Mouse (Mus musculus) ZHBTc4 (cell line): ENCODE measurements around the gene Fam174b.

Source experiments
- DNase-seq: peaks from one replicate; pipeline ENCODE4 v3.0.0-alpha.2; 2011; ENCODE audit warnings: low read depth, low spot score

Gene Fam174b

DNA sequence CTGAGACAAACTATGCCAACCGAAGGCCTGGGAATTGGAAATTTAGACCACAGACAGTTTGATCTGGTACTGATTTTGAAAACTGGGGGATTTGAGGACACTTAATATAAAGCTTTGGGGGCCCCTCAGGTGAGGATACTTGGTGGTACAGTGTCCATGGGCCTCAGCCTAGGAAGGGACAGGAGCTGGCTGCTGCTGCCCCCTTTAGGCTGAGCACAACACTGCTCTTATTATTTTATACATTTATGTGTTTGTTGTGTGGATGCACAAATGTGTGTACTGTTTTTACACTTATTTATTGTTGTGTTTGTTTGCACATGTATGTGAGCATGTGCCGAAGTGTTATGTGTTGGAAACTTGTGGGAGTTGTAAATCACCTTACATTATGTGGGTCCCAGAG lies 9.2 kb downstream of the Fam174b start:
- no peak for DNase-seq

DNA sequence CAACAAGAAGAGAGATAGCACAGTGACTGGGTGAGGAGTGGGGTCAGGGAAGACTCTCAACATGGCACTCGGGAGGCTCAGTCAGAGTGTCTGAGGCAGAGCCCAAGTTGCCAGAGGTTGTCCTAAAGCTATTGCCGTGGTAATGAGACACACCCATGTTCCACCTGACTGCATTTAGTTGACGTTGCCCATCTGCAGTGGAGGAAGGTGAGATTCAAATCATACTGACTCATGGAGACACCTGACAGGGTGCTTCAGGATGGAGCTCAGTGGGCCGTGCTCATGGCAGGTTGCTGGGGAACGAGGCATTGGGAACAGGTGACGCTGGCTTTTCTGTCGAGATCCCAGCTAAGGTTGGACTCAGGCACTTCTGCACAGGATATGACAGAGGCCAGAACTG lies 9.9 kb downstream of the Fam174b start:
- no peak for DNase-seq

DNA sequence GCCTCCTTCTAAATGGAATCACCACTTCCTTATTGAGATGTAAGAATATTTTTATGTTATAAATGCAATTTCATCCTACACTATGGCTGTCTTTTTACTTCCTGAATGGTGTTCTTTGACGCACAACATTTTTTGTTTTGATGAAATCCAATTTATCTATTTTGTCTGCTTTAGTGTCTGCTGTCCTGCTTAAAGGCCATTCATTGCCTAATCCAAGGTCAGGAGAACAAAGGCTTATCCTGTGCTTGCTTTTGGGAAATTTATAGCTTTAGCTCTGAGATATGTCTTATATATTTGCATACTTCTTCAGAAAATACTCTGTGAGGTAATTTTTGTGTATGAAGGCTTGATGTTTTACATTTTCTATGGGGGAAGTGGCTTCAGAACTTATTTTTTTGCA lies 13.5 kb downstream of the Fam174b start:
- no peak for DNase-seq

- DNase-seq, result no peak
Measured at GRCm38 (mm10) chr7:73755377-73756110, 15.4 kb downstream of the Fam174b start.

- no peak for DNase-seq
Measured at GRCm38 (mm10) chr7:73761691-73762189, 21.6 kb downstream of the Fam174b start.

DNA sequence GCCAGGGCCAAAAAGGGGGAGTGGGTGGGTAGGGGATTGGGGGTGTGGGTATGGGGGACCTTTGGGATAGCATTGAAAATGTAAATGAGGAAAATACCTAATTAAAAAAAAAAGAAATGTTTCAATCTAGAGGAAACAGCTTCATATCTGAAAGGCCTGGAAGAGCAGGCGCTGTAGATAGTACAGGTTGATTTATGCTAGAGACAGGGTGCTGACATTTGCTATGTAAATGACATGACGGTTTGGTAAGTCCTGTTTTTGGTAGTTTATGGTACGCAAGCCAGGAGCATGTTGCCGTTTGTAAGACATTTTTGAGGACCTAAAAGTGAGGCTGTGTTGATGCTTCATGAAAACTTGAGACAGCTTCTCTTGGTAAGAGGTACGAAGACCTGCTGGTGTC lies 24.6 kb downstream of the Fam174b start:
- DNase-seq, result no peak

DNA sequence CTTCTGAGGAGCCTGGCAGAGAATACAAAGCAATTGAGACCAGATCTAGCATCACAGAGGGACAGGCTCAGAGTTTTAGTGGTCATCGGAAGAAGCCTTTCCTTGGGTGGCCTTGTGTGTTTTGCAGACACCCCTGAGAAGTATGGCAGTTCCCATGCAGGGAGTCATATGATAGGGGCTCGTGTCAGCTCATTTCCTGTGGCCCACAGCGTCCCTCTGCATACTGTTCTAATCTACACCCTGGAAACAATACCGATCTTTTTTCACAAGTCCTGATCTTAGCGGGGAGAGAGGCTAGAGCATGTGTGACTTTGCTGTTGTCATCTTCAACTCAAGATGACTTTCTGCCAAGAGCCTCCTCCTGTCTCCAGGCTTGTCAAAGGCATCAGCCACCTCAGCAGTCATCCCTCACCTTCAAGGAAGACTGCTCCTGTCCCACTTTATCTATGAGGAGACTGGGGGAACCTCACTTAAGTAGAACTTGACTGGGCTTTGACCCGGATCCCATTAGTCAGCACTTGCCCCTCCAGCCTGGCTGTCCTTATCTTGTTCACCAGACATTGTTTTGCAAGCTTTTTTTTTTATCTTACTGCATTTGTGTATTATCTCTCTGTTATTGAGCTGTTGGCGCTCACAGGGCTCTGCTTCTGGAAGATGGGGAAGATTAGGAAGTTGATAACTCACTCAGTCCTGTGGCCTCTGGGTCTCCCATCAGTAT lies 25.2 kb downstream of the Fam174b start:
- no peak for DNase-seq

DNA sequence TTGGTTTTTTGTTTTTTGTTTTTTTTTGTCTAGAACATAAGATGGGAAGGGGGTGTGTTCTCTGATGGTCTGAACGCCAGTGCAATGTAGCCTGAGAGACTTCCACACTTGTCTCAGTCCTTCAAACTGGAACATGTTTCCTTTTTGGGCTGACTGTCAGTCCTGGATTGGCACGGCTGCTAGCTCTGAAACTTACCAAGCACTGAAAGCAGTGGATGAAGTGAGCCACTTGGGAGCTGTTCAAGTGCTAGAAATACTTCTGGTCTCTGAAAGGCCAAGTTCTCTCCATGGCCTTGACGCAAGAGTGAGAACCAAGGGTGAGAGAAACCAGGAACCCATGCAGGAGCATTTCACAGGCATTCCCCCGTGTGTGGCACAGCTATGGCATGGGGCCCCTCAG lies 29.1 kb downstream of the Fam174b start:
- DNase-seq, result no peak

GRCm38 (mm10) chr7:73771384-73772274 lies 31.5 kb downstream of the Fam174b start:
- peak; percentile 21 for DNase-seq

- peak; percentile 59 for DNase-seq
Measured at GRCm38 (mm10) chr7:73772275-73772765, 32.2 kb downstream of the Fam174b start.

GRCm38 (mm10) chr7:73774781-73775180 lies 34.7 kb downstream of the Fam174b start:
- DNase-seq, result no peak

- DNase-seq, result no peak
Measured at GRCm38 (mm10) chr7:73777777-73778176, 37.7 kb downstream of the Fam174b start.

GRCm38 (mm10) chr7:73784736-73785428 lies 44.8 kb downstream of the Fam174b start:
- no peak for DNase-seq

- DNase-seq, result no peak
Measured at GRCm38 (mm10) chr7:73785815-73786214, 45.7 kb downstream of the Fam174b start.

GRCm38 (mm10) chr7:73787513-73787912 lies 47.4 kb downstream of the Fam174b start:
- DNase-seq, result no peak

- DNase-seq, result no peak
Measured at GRCm38 (mm10) chr7:73791096-73791495, 51.0 kb downstream of the Fam174b start.

GRCm38 (mm10) chr7:73792155-73792554 lies 52.1 kb downstream of the Fam174b start:
- no peak for DNase-seq

DNA sequence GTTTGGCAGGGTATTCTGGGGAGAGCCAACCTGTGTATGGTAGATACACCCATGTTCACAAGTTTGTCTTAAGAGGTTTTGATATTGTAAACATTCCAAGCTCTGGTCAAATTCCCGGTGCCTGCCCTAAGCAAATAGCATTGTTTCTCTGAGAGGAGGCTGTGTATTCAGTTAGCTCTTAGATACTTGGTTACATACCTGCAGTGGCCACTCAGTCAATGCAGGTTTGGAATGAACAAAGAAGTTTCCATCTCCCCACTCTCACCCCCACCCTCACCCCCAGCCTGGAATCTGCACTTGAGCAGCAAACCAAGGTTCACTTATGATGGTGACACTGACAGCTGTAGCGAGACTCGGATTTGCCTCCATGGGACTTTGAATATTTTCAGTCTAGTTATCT lies 52.5 kb downstream of the Fam174b start:
- no peak for DNase-seq

DNA sequence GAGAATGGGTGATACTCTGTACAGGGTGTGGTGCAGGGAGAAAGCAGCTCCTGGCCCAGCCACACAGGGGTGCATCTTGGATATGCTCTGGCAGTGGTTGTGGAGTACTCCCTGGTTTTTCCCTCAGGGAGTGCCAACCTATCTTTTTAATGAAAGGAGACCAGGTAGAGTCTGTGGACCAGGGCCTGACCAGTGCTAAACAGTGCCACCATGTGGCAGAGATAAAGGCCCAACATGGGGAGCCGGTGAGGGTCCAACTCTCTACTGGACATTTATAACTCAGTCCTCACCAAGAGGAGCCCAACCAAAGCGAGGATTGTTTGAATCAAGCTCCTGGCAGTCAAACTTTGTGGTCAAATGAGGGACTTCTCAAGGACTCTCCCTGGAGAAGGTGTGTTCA lies 69.2 kb downstream of the Fam174b start:
- DNase-seq, result no peak

GRCm38 (mm10) chr7:73811439-73811838 lies 71.3 kb downstream of the Fam174b start:
- no peak for DNase-seq

GRCm38 (mm10) chr7:73812176-73812575 lies 72.1 kb downstream of the Fam174b start:
- peak; percentile 80 for DNase-seq
